Mouse (Mus musculus): ENCODE measurements at regions not wholly inside any gene's neighbourhood (a gene's known extent, or its start where the extent isn't known, plus 50 kb on each side); places are given as distances from the start of the nearest gene placed in this dataset.

DNA sequence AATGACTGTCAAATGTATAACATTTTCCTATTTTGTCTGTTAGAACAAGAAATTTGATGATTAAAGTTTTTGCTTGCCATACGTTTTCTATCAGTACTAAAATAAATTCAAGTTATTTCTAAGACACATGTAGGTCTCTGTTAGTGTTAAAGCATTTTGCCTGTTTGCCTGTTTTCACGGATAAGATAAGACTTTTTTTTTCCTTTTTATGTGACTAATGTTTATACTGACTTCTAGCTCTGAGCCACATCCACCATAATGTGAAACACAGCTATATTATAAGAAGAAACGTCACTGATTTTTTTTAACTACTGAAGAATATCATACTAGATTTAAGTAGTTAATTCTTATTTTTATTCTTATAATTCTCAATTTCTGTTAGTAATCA lies 1012.6 kb downstream of the Cdh8 start:
- DNase-seq, result no peak

GRCm38 (mm10) chr8:98402852-98403644 lies 1013.2 kb downstream of the Cdh8 start:
- no peak for DNase-seq

GRCm38 (mm10) chr8:98381815-98382214 lies 1034.5 kb downstream of the Cdh8 start:
- no peak for DNase-seq

DNA sequence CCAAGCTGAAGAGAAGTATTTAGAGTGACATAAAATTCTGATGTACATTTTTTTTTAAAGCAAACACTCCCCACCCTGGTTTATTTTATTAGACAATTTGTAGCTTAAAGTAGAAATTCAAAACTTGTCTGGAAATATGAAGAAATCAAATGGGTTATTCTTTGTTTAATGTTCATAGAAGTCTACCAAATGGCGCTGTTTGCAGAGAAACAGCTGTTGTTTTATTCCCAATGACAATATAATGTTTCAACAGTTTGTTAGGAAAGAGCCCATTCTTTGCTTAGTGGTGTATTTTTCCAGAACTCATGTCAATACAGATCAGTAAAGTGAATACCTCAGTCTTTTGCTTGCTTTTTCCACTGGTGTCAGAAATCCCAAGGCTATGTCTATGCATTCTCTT lies 1035.9 kb downstream of the Cdh8 start:
- DNase-seq, result no peak

GRCm38 (mm10) chr8:98377743-98378142 lies 1038.5 kb downstream of the Cdh8 start:
- DNase-seq, result no peak

DNA sequence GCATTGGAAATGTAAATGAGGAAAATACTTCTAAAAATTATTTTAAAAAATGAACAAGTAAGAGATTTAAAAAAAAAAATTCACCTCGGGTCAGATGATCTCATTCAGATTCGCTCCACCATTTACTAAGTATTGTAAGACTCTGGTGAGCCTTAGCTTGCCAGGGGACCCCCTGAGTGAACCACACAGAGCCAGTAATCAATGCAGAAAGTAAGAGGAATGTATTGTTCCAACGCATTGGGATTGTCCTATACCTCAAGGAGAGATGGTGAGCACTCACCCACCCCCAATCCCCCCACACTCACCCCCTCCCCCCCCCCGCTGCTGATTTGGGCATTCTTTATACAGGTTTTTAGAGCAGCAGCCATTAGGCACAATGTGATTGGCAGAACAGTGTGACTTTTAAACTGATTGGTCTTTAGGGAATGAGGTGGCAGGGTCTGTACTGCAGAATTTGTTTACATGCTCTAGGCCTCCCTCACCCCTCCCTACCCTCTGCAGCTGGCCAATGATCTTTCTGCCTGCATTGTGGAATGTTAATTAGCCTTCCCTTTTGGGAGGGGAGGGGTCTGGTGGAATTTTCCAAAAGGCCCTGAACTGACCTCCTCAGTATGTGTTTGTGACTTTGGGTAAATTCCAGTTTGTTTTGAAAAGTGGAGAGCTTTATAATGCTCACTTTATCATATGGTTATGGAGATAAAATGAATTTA lies 1043.4 kb downstream of the Cdh8 start:
- no peak for DNase-seq

DNA sequence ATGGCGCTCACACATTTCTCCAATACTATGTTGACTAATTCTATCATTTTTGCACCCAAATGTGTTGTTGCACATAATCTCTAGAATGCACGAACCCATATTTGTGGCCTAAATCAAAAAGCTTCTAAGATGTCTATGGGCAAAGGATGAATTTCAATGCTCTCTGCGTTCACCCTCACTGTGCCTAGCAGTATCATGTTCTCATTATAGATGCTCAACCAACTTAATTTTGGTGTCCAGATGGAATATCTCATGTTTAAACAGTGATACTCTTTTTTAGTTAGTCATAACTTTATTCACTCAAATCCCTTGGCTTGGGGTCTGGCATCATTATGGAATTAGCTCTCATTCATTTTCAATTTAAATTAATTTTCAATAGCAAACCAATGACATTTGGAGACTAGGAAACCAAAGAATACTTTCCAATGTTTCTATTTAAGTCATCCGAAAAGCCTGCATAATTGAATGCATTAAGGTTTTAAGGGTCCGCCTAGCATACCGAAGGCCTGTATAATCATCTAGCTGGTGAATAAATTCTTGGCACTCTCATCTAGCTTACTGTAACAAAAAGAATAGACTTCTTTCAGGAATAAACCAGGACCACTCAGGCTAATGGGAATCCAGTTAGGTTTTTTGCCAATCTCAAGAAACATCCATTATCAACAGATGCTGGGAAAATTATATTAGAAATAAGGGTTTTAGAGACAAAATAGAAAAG lies 1050.7 kb downstream of the Cdh8 start:
- no peak for DNase-seq

DNA sequence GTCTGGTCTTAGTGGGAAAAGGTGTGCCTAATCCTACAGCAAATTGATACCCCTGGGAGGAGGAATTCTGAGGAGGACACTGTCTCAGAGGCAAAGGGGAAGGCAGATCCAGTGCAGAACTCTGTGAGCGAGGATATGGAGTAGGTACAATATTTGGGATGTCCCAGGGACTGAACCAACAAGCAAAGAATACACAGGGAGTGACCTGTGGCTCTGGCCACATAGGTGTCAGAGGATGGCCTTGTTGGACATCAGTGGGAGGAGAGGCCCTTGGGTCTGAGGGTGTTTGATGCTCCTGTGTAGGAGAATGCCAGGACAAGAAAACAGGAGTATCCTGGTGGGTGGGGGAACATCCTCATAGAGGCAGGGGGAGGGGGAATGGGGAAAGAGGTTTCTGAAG lies 1079.0 kb downstream of the Cdh8 start:
- DNase-seq, result peak; percentile 60

DNA sequence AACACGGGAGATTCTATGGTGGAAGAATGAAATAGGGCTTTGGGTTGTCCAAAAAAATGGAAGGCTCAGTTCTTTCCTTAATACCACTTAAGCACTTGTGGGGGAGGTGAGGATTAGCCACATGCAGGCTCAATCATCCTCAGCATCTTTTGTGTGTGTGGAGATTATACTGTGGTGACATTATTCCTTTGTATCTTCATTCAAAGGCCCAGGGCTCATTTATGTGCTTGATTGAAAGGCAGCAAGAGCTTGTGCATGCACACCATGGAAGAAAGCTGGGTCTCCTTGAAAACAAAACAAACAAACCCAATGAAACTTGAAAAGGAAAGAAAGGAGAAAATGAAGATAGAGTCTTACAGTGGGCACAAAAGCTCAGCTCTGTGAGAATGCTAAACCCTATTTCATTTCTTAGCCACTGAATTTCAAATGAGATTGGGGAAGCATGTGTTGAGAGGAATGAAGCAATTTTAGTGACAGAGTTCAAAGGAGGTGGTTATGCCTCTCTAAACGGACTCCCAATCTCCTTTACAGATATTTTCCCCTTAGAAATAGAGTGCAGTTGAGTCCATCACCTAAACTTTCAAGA lies 1106.8 kb downstream of the Cdh8 start:
- DNase-seq, result no peak

DNA sequence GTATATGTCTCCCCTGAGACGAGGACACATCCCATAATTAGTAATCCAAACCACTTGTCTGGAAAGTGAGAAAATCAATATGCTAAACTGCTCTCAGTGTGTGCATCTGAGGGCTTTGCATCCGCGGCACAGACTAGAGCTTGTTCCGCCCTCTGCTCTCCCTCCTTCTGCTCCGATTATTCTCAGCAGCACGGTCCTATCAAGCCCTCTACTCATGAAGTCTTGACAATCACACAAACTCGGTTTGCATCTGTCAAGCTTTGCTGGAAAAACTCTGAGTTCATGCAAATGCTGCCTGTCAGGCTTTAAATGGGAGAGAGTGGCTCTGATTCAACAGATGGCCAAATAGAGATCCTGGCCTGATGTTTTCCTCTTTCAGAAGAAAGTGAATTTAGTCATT lies 1121.3 kb downstream of the Cdh8 start:
- DNase-seq, result no peak

DNA sequence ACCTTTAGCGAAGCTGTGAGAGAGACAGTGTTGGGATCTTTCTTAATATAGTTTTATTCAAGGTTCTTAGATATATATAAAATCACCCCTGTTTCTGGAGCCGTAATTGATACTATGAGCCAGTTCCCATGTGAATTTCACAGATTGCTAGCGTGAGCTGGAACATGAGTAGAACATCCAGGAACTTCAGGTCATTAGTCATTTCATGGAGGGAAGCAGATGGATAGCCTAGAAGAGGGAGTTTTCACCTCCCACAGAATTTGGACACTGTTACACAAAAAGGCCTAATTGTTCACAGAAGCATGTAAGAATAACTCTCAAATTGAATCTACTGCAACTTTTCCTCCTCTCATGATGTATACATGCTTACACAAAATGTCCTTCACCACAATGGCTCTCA lies 1156.0 kb downstream of the Cdh8 start:
- no peak for DNase-seq

- no peak for DNase-seq
Measured at GRCm38 (mm10) chr8:98243328-98243926, 1172.8 kb downstream of the Cdh8 start.

GRCm38 (mm10) chr8:98214019-98214418 lies 1202.3 kb downstream of the Cdh8 start:
- no peak for DNase-seq
